Mouse (Mus musculus): ENCODE measurements around the gene BC117090. TPM values are rescaled to one million over a fixed set of nuclear protein-coding genes. Genes with fewer than 3 reads are reported as not detected.
"Not testable (repeated sequence)": the region's sequence is repeated elsewhere in the genome, so short reads cannot be mapped to it uniquely, and the experiment has no call there.

BC117090 gene
- not detected in 2 replicates for polyA plus RNA-seq (2016; fragmentation: Nextera tagmentation; extraction: Ambion mirVana)

DNA sequence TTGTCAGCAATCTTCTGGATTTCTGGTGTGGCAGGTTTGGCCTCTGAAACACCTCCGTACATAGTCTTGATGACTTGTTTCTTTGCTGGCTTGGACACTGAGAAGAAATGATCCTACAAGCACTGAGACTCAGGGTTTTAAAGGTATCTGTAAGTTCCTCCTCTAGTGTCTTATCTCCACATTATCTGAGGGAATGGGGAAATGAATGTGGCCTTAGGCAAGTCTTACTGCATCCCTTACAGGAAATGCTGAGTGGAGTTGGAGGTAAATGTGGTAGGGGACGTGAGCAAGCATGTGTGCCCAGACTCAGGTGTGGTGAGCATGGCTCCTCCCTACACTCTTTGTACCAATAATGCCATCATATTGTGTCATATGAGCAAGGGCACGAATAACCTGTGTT, at the start of gene BC117090:
TSS of gene BC117090 (minus strand) at position 101 of the 400 bp plus-strand sequence.
- H3K27ac ChIP-seq, result no peak within 1 kb of the TSS
- WGBS, result 89% methylated on average over 3 of the region's 3 CpGs
- no peak within 1 kb of the TSS for H3K4me3 ChIP-seq
- no peaks in the 10 kb centered on the region for H3K9me3 ChIP-seq
- DNase-seq (ENCODE audit: extremely low spot score, low spot score), result no peak
- H3K36me3 ChIP-seq (replicated peaks), result no peaks in the 10 kb centered on the region
- no peaks in the 10 kb centered on the region for H3K4me1 ChIP-seq
- no peaks in the 10 kb centered on the region for H3K27me3 ChIP-seq (ENCODE audit: poor library complexity, severe bottlenecking)

GRCm38 (mm10) chr16:36367648-36368047, 33.5 kb upstream of the BC117090 start, which contains the start of gene BC100530:
TSS of gene BC100530 (minus strand) at chr16:36367748.
- H3K36me3 ChIP-seq (replicated peaks); DNase-seq (ENCODE audit: extremely low spot score, low spot score); H3K4me1 ChIP-seq; H3K27me3 ChIP-seq (ENCODE audit: poor library complexity, severe bottlenecking); H3K9me3 ChIP-seq; H3K4me3 ChIP-seq; H3K27ac ChIP-seq: not testable (repeated sequence)
- 81% methylated on average over 3 of the region's 3 CpGs for WGBS

- 84% methylated on average over 2 of the region's 2 CpGs for WGBS
- Histone ChIP-seq H3K27me3 (ENCODE audit: poor library complexity, severe bottlenecking) (no peaks in the 10 kb centered on the region), H3K9me3 (no peaks in the 10 kb centered on the region), H3K27ac (no peak overlapping the region), H3K36me3 (replicated peaks) (no peaks in the 10 kb centered on the region), H3K4me1 (no peaks in the 10 kb centered on the region), H3K4me3 (no peak overlapping the region)
- DNase-seq (ENCODE audit: extremely low spot score, low spot score), result no peak
Observed at GRCm38 (mm10) chr16:36337171-36337570, 3.0 kb upstream of the BC117090 start.

- H3K4me1 ChIP-seq, result no peaks in the 10 kb centered on the region
- DNase-seq (ENCODE audit: extremely low spot score, low spot score), result no peak
- H3K36me3 ChIP-seq (replicated peaks), result no peaks in the 10 kb centered on the region
- no peaks in the 10 kb centered on the region for H3K9me3 ChIP-seq
- H3K27me3 ChIP-seq (ENCODE audit: poor library complexity, severe bottlenecking), result no peaks in the 10 kb centered on the region
- no peak overlapping the region for H3K4me3 ChIP-seq
- H3K27ac ChIP-seq, result no peak overlapping the region
Observed at GRCm38 (mm10) chr16:36319286-36319685, 14.8 kb downstream of the BC117090 start.

GRCm38 (mm10) chr16:36316111-36316510, 18.0 kb downstream of the BC117090 start:
- not testable (repeated sequence) for H3K4me1 ChIP-seq; H3K27me3 ChIP-seq (ENCODE audit: poor library complexity, severe bottlenecking); H3K36me3 ChIP-seq (replicated peaks); H3K27ac ChIP-seq; DNase-seq (ENCODE audit: extremely low spot score, low spot score); H3K9me3 ChIP-seq; H3K4me3 ChIP-seq
- 93% methylated on average over 6 of the region's 6 CpGs for WGBS

GRCm38 (mm10) chr16:36307631-36308030, 26.5 kb downstream of the BC117090 start:
- Histone ChIP-seq H3K27me3 (ENCODE audit: poor library complexity, severe bottlenecking) (no peaks in the 10 kb centered on the region), H3K4me1 (no peaks in the 10 kb centered on the region), H3K27ac (no peak overlapping the region), H3K36me3 (replicated peaks) (no peaks in the 10 kb centered on the region), H3K9me3 (no peaks in the 10 kb centered on the region), H3K4me3 (no peak overlapping the region)
- WGBS, result 82% methylated on average over 4 of the region's 4 CpGs
- DNase-seq (ENCODE audit: extremely low spot score, low spot score), result no peak

DNA sequence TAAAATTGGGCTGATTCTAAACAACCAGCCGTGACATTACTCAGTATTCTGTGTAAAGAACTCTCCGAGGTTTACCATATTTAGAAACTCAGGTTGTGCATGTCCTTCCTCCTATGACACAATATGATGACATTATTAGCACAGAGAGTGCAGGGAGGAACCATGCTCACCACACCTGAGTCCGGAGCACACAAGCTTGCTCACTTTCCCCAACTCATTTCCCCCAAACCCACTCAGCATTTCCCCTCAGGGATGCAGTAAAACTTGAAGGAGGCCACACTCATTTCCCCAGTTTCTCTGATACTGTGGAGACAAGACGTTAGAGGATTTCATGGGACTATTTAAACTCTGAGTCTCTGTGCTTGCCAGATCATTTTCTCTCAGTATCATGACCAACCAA, 45.0 kb downstream of the BC117090 start:
- no peak for DNase-seq (ENCODE audit: extremely low spot score, low spot score)
- H3K4me3 ChIP-seq, result no peak overlapping the region
- WGBS, result 87% methylated on average over 4 of the region's 4 CpGs

DNA sequence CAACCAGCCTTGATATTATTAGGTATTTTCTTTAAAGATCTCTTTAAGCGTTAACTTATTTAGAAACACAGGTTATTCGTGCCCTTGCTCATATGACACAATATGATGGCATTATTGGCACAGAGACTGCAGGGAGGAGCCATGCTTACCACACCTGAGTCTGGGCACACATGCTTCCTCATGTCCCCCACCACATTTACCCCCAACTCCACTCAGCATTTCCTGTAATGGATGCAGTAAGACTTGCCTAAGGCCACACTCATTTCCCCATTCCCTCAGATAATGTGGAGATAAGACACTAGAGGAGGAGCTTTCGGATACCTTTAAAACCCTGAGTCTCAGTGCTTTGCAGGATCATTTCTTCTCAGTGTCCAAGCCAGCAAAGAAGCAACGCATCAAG, 57.3 kb downstream of the BC117090 start, which contains the start of gene Stfa1:
TSS of gene Stfa1 (plus strand) at position 156 of the 400 bp plus-strand sequence.
- WGBS, result 91% methylated on average over 4 of the region's 4 CpGs

More for the DNA sequence above, 45.0 kb downstream of the BC117090 start:
- Histone ChIP-seq H3K27me3 (ENCODE audit: poor library complexity, severe bottlenecking) (no peaks in the 10 kb centered on the region), H3K4me1 (no peaks in the 10 kb centered on the region), H3K27ac (no peak overlapping the region), H3K36me3 (replicated peaks) (no peaks in the 10 kb centered on the region), H3K9me3 (no peaks in the 10 kb centered on the region)

More for the DNA sequence above, 57.3 kb downstream of the BC117090 start, which contains the start of gene Stfa1:
- not testable (repeated sequence) for H3K27ac ChIP-seq; H3K4me1 ChIP-seq; H3K36me3 ChIP-seq (replicated peaks); DNase-seq (ENCODE audit: extremely low spot score, low spot score); H3K9me3 ChIP-seq; H3K4me3 ChIP-seq; H3K27me3 ChIP-seq (ENCODE audit: poor library complexity, severe bottlenecking)

Other genes starting within 250 kb of the BC117090 start
- 0.14 and 0.26 TPM in 2 replicates for gene Csta1, start 203.1 kb downstream of the BC117090 start, polyA plus RNA-seq (2016; fragmentation: Nextera tagmentation; extraction: Ambion mirVana)
- not detected in 2 replicates for gene Stfa2l1, start 177.5 kb downstream of the BC117090 start, polyA plus RNA-seq (2016; fragmentation: Nextera tagmentation; extraction: Ambion mirVana)
- not detected in 2 replicates for gene Gm5483, start 150.1 kb downstream of the BC117090 start, polyA plus RNA-seq (2016; fragmentation: Nextera tagmentation; extraction: Ambion mirVana)
- gene Gm5416, start 123.9 kb downstream of the BC117090 start, polyA plus RNA-seq (2016; fragmentation: Nextera tagmentation; extraction: Ambion mirVana), result not detected in 2 replicates
- gene 2010005H15Rik, start 112.9 kb downstream of the BC117090 start, polyA plus RNA-seq (2016; fragmentation: Nextera tagmentation; extraction: Ambion mirVana), result not detected in 2 replicates
- gene Stfa1, start 57.4 kb downstream of the BC117090 start, polyA plus RNA-seq (2016; fragmentation: Nextera tagmentation; extraction: Ambion mirVana), result 0.54 and 0.66 TPM in 2 replicates
- not detected in 2 replicates for gene BC100530, start 33.4 kb upstream of the BC117090 start, polyA plus RNA-seq (2016; fragmentation: Nextera tagmentation; extraction: Ambion mirVana)
- gene Stfa2, start 74.1 kb upstream of the BC117090 start, polyA plus RNA-seq (2016; fragmentation: Nextera tagmentation; extraction: Ambion mirVana), result not detected in 2 replicates
- not detected in 2 replicates for gene Stfa3, start 121.1 kb upstream of the BC117090 start, polyA plus RNA-seq (2016; fragmentation: Nextera tagmentation; extraction: Ambion mirVana)
- 0.07 and 0.12 TPM in 2 replicates for gene Casr, start 227.8 kb upstream of the BC117090 start, polyA plus RNA-seq (2016; fragmentation: Nextera tagmentation; extraction: Ambion mirVana)